Mouse (Mus musculus) megakaryocyte, embryonic 14.5 days (primary cell): ENCODE data around the gene Smarca1.

Source experiments
- FLI1 ChIP-seq: IDR thresholded peaks from 2 replicates; pipeline ENCODE4 v1.6.1; 2012; ENCODE audit warnings: low read length, inconsistent platforms, mixed read lengths
- GATA1 ChIP-seq: IDR thresholded peaks from 3 replicates; pipeline ENCODE4 v1.6.1; 2012; ENCODE audit warnings: mixed read lengths, low read length, inconsistent platforms, borderline replicate concordance

GRCm38 (mm10) chrX:47930449-47930848 is 37.7 kb upstream of the Smarca1 start:
- TF ChIP-seq GATA1, result no peak
- TF ChIP-seq FLI1, result no peak
